In the genomic region with DNA sequence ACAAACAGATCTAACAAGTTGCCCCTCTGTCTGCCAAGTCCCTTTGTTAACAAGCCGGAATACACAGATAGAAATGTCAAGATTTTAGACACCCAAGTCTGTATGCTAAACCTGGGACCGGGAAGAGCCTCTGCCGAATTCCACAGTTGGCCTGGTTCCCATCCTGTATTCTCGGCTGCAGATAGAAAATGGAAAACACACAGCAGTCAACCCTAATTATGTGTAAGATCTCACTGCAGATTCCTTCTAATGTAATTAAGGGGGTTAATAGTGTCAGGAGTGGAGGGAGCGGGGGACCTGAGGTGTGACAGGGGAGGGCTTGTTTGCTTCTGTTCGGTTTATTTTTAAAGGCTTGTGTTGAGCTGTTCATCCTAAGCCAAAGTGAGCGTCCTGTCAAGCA, we compare ENCODE assay signal across 19 mouse cellular contexts. TPM values are rescaled to one million over a fixed set of nuclear protein-coding genes. Genes with fewer than 3 reads are reported as not detected.
DNase-seq lines count a peak whose midpoint lies in the region; ATAC-seq and TF ChIP-seq lines count a peak whose summit lies in the region.
"Had no signal": no experiment of that assay in that cellular context is flagged by ENCODE, and none has a peak within 500 bp of the region (broad histone marks: within the 10 kb centered on the region; RNA-seq: fewer than 3 reads in every experiment).

No protein-coding gene starts in this region.

- no peak overlapping the region for H3K4me3 ChIP-seq in hindbrain, embryonic 16.5 days (ENCODE audit: low read length)
- H3K4me3 ChIP-seq in hindbrain, embryonic 11.5 days (ENCODE audit: low read depth, low read length): no peak overlapping the region
- H3K4me3 ChIP-seq in spleen, adult 2 months (ENCODE audit: extremely low read depth, insufficient read depth, insufficient read length): no peak overlapping the region
- no peak overlapping the region for H3K4me3 ChIP-seq in limb, embryonic 10.5 days
- H3K4me3 ChIP-seq: embryonic facial prominence, embryonic 13.5 days; heart, embryonic 15.5 days; hindbrain, embryonic 15.5 days had no signal

- 0 out of 2 replicates have a peak, but pooled peaks cover 3% of the 10 kb centered on the region for H3K4me1 ChIP-seq in hindbrain, embryonic 16.5 days (ENCODE audit: control insufficient read depth, insufficient read depth, low read depth, low read length)
- no peaks in the 10 kb centered on the region for H3K4me1 ChIP-seq in hindbrain, embryonic 11.5 days (replicated peaks; ENCODE audit: control insufficient read depth, insufficient read depth, low read length)
- H3K4me1 ChIP-seq in spleen, adult 2 months (ENCODE audit: control insufficient read depth, insufficient read depth, insufficient read length): peaks cover 17% of the 10 kb centered on the region; the same call in 1 of the 2 replicates
- peaks cover 42% of the 10 kb centered on the region for H3K4me1 ChIP-seq in limb, embryonic 10.5 days

- DNase-seq in hindbrain, embryonic 11.5 days (ENCODE audit: low spot score): no peak
- no peak for DNase-seq in spleen, adult 2 months (ENCODE audit: low read depth in 1 of 2, low spot score in 2 of 2)
- no peak for DNase-seq in spleen, adult 12 weeks (ENCODE audit: low spot score)
- peak; percentile 69 for DNase-seq in brain, embryonic 14.5 days (ENCODE audit: low read depth)
- DNase-seq in urinary bladder, adult 18-20 months (ENCODE audit: low spot score in 2 of 2): no peak
- DNase-seq in limb, embryonic 10.5 days (ENCODE audit: low spot score): no peak
- DNase-seq: adrenal gland, postnatal 10 days; cerebellum, adult 18-20 months; cerebellum, adult 9-11 months; cerebellum, postnatal 36 days; gastrocnemius, postnatal 10 days; heart, adult 18-20 months; heart, postnatal 14 days; kidney, adult 11 months had no signal

- no peak overlapping the region for H3K4me2 ChIP-seq in hindbrain, embryonic 16.5 days (ENCODE audit: low read length)
- H3K4me2 ChIP-seq in hindbrain, embryonic 11.5 days (replicated peaks; ENCODE audit: low read depth, low read length): no peak overlapping the region
- H3K4me2 ChIP-seq: embryonic facial prominence, embryonic 13.5 days; heart, embryonic 11.5 days; heart, embryonic 15.5 days; hindbrain, embryonic 15.5 days had no signal

- 0 out of 2 replicates have a peak, but pooled peaks have one; percentile 9 for ATAC-seq in hindbrain, embryonic 16.5 days
- no peak for ATAC-seq in hindbrain, embryonic 11.5 days (ENCODE audit: low FRiP score)

- no peaks in the 10 kb centered on the region for H3K27me3 ChIP-seq in hindbrain, embryonic 16.5 days (replicated peaks; ENCODE audit: control insufficient read depth, insufficient read depth, low read length)
- H3K27me3 ChIP-seq in hindbrain, embryonic 11.5 days (ENCODE audit: control insufficient read depth, insufficient read depth, low read length): no peaks in the 10 kb centered on the region
- H3K27me3 ChIP-seq in spleen, adult 2 months (ENCODE audit: control insufficient read depth, insufficient read depth, low read length): no peaks in the 10 kb centered on the region
- no peaks in the 10 kb centered on the region for H3K27me3 ChIP-seq in limb, embryonic 10.5 days (ENCODE audit: low read depth, poor library complexity, severe bottlenecking)
- H3K27me3 ChIP-seq: embryonic facial prominence, embryonic 13.5 days; heart, embryonic 15.5 days; hindbrain, embryonic 15.5 days had no signal

- no peak overlapping the region for H3K9ac ChIP-seq in hindbrain, embryonic 16.5 days (ENCODE audit: low read depth, low read length)
- no peak overlapping the region for H3K9ac ChIP-seq in hindbrain, embryonic 11.5 days (ENCODE audit: low read depth, low read length)
- H3K9ac ChIP-seq: embryonic facial prominence, embryonic 13.5 days; heart, embryonic 15.5 days; hindbrain, embryonic 15.5 days had no signal

- no peak overlapping the region for H3K27ac ChIP-seq in hindbrain, embryonic 16.5 days (ENCODE audit: low read depth, low read length)
- no peak overlapping the region for H3K27ac ChIP-seq in hindbrain, embryonic 11.5 days (ENCODE audit: low read depth, low read length)
- peak overlapping the region; percentile 81 for H3K27ac ChIP-seq in spleen, adult 2 months (ENCODE audit: insufficient read depth, low read length)
- H3K27ac ChIP-seq in limb, embryonic 10.5 days: no peak overlapping the region
- H3K27ac ChIP-seq: embryonic facial prominence, embryonic 13.5 days; heart, embryonic 15.5 days; hindbrain, embryonic 15.5 days had no signal

- TF ChIP-seq CTCF in spleen, adult 2 months (IDR thresholded peaks at IDR 0.05; ENCODE audit: extremely low read depth, insufficient read depth, insufficient read length, insufficient replicate concordance): no peak
- TF ChIP-seq CTCF in brain, embryonic 14.5 days (IDR thresholded peaks at IDR 0.05; ENCODE audit: borderline replicate concordance, extremely low read depth, insufficient read depth, insufficient read length): no peak

- H3K9me3 ChIP-seq in hindbrain, embryonic 16.5 days (ENCODE audit: control insufficient read depth, low read length): no peaks in the 10 kb centered on the region
- H3K9me3 ChIP-seq in hindbrain, embryonic 11.5 days (ENCODE audit: control insufficient read depth, low read length): no peaks in the 10 kb centered on the region
- no peaks in the 10 kb centered on the region for H3K9me3 ChIP-seq in limb, embryonic 10.5 days (replicated peaks)
- H3K9me3 ChIP-seq: embryonic facial prominence, embryonic 13.5 days; heart, embryonic 15.5 days; hindbrain, embryonic 15.5 days had no signal

- TF ChIP-seq POLR2A in spleen, adult 2 months (IDR thresholded peaks at IDR 0.05; ENCODE audit: low read depth, low read length): no peak
- TF ChIP-seq POLR2A in brain, embryonic 14.5 days (IDR thresholded peaks at IDR 0.05; ENCODE audit: borderline replicate concordance, extremely low read depth, insufficient read depth, insufficient read length, poor library complexity, severe bottlenecking): no peak

- 56% methylated on average over 7 of the region's 7 CpGs for WGBS in hindbrain, embryonic 16.5 days
- WGBS in hindbrain, embryonic 11.5 days: 83% methylated on average over 7 of the region's 7 CpGs
- 84% methylated on average over 7 of the region's 7 CpGs for WGBS in spleen, adult 2 months
- 80% methylated on average over 7 of the region's 7 CpGs for WGBS in limb, embryonic 10.5 days

- no peaks in the 10 kb centered on the region for H3K36me3 ChIP-seq in hindbrain, embryonic 16.5 days (ENCODE audit: control insufficient read depth, insufficient read depth, low read length)
- no peaks in the 10 kb centered on the region for H3K36me3 ChIP-seq in hindbrain, embryonic 11.5 days (ENCODE audit: control insufficient read depth, insufficient read depth, low read length)
- H3K36me3 ChIP-seq in spleen, adult 2 months (ENCODE audit: control insufficient read depth, insufficient read depth, low read length): no peaks in the 10 kb centered on the region
- peaks cover 20% of the 10 kb centered on the region for H3K36me3 ChIP-seq in limb, embryonic 10.5 days
- H3K36me3 ChIP-seq: heart, embryonic 15.5 days; hindbrain, embryonic 15.5 days had no signal

RNA-seq across cellular contexts. Expression of gene Lef1, which starts 50.6 kb away (rescaled TPM):
- polyA plus RNA-seq in hindbrain, embryonic 16.5 days (2015; fragmentation: Nextera tagmentation; extraction: Ambion mirVana): 8.0 and 13.0 TPM in 2 replicates
- polyA plus RNA-seq in hindbrain, embryonic 11.5 days (2014; fragmentation: Nextera tagmentation; extraction: Ambion mirVana): 24.1 and 24.6 TPM in 2 replicates
- 50.9 and 54.5 TPM in 2 replicates for polyA plus RNA-seq in spleen, adult 2 months (2012; rRNA removed)
- 36.5 and 54.7 TPM in 2 replicates for polyA plus RNA-seq in brain, embryonic 14.5 days (2012; rRNA removed)
- 60.1 and 76.1 TPM in 2 replicates for polyA plus RNA-seq in limb, embryonic 10.5 days (2016; fragmentation: Nextera tagmentation; extraction: Ambion mirVana)
